Mouse (Mus musculus) lung, adult 18-20 months (tissue): ENCODE results near the gene Krt80.
A peak's percentile ranks its signal among the peaks of the same experiment; 100 is the strongest.

Source experiments
- DNase-seq, 2 experiments: peaks; one replicate each; pipeline ENCODE4 v3.0.0; 2022; ENCODE audit warnings: mixed read lengths in 2 of 2

Krt80 gene

DNA sequence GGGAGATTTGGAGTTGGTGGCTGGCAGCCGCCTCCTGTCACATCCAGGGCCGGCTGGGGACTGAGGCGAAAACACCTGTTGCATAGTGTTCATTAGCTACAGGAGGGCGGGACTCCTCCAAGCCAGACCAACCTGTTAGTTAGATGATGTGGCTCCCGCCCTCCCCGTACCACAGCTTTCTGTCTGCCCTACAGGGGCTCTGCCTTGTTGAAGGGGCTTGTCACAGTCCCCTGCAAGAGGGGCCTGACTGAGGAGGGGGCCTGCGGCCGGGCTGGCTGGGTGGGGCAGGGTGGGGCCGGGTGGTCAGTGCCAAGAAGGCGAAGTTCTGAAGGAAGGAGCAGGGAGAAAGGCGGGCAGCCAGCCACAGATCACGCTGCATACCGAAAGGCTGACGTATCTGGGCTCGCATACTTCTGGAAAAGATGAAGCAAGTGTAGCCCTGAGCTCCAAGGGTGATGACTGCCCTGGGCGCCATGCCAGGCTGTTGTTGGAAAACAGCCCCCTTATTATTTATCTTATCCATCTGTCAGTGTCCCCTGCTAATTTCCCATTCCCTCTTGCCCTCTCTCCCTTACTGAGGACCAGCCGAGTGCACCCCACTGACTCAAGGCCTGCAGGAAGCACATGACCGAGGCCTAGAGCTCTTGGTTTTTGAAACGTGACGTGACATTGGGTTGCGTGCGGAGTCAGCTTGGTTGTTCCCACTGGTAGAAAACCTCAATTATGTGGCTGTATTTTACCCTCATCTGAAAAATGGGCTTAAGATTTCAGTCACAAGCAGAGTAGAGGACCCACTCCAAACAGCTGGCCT, at the start of gene Krt80:
Gene Krt80 (minus strand): TSS at position 62 of the 811 bp plus-strand sequence.
- DNase-seq = peak; percentile 95 to 97

DNA sequence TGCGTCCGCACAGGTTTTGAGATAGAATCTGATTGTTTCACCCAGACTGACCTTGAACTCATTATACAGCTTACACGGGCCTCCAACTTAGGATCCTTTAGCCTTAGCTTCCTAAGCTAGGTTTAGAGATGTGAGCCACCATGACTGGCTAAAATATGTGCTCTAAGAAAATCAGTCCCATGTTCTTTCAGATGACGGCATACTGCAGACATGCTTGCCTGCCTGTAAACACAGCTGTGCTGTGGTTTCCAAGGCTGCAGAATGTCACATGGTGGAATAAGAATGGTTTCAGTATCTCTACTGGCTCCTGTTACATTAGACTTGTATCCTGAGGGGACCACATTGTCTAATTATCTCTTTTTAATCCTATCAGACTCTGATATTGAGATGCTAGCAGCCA, 49.0 kb upstream of the Krt80 start:
- DNase-seq = no peak

DNA sequence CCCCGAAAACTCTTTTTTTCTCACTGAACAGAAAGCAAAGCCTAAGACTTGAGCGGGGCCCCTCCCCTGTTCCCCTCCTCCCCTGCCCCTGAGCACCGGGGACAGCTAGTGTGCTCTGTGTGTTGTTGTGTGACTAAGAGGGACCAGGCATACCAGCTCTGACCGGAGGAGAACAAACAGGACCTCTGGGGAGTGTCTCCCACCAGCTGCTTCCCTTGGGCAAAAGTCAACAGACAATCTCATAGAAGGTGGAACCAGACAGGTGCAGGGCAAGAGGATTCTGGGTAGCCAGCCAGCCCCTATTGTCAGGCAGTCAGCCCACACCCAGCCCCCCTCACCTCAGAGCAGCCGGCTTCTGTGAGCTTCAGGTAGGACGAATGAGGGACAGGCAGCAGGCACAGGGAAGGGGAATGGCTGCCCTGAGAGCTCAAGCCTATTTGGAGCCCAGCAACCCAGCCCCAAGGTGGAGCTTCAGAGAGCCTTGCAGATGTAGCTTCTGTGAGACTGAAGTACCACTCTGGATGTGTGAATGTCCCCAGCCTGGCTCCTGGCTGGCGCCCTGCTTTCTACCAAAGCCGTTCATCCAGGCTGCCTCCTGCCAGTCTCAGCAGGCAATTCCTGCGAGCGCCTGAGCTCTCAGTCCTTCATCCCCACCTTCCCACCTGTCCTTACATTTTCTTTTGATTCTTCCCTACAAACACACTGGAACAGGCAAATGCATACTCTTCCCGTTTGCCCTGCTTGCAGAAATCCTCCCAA, 45.0 kb upstream of the Krt80 start:
- DNase-seq = peak in 1 of 2 experiments; percentile 28

DNA sequence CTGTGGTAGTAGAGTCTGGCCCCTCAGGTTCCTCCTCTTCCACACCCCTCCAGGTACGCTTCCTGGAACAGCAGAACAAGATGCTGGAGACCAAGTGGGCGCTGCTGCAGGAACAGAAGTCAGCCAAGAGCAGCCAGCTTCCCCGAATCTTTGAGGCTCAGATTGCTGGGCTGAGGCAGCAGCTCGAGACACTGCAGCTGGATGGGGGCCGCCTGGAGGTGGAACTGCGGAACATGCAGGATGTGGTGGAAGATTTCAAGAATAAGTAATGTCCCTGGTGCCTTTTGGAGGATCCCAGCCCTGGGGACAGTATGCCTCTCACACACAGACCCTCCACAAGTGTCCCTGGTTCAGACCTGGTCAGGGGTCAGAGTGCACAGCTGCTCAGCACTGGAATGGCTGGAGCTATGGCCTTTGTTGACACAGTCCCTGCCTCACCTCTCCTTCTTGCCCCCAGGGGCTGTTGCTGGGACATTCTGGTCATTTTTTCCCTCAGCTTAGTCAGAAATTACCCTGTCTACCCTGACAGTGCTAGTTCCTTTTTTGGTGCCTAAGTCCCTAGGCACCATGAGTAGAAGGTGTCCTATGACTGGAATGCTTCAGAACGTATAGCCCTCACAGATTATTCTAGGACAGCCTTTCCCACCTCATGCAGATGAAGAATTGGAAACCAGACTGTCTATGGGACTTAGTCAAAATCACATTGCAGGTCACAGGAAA, 44.1 kb upstream of the Krt80 start:
- no peak for DNase-seq

DNA sequence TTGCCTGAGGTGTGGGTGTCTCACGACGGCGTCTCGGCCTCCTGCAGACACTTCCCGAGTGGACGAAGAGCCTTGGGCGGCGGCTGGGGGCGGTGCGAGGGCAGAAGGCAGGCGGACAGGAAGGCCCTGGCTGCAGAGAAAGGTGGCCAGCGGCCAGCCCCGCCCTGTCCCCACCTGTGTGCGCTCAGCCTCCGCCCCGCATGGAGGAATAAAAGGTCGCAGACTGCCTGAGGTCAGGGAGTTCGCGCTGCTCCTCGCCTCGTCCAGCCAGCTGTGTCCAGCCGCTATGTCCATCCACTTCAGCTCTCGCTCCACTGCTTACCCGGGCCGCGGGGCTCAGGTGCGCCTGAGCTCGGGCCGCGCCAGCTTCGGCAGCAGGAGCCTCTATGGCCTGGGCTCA, 42.2 kb upstream of the Krt80 start:
- peak; percentile 90 to 93 for DNase-seq

DNA sequence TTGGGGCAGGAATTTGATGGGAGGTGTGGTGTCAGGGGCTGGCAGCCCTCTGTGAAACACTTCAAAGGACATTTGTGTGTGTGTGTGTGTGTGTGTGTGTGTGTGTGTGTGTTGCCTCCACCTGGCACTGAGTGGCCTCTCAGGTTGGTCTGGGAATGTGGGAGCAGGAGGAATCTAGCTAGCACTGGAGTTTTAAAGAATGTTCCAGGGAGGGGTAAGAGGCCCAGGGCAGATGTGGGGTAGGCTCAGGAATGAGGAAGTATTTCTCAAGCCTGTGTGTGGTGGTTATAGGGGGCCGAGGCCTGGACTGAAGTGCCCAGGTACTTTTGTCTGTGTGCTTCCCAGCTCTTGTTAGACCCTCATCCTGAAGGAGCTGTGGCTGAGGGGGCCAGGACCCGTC, 40.8 kb upstream of the Krt80 start, which contains the start of gene Krt7:
Gene Krt7 (plus strand): TSS at position 269 of the 400 bp plus-strand sequence.
- DNase-seq = peak; percentile 83 to 89

DNA sequence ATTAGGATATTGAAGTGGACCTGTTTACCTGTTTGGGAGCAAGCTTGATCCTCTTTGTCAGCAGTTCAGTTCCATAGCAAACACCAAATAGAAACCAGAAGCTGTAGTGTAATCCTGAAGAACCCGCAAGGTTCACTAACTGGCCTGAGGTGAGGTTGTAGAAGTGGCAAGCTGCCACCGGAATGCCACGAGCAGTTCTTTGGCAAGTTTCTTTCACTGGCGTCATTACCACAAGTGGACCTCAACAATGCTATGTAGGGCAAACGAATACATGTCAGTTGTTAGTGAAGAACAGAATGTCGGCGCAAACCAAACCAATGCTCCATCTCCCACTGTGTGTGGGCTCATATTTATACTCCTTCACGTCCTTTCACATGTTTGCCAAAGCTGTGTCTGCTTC, 28.3 kb upstream of the Krt80 start:
- DNase-seq = peak; percentile 84 to 89

DNA sequence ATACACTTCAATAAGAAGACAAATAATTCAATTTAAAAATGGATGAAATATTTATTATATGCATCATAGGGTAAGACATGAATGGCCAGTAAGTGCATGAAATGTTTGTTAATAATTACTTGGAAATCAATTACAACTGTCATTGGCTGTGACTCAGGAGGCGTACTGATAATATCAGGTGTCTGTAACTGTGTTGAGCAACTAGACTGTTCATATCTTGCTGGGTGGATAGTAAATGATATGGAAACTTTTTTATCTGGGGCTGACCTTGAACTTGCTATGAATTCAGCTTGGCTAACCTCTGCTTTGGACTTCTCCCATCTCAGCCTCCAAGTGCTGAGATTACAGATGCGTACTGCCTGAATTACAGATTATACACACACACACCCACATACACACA, 27.7 kb upstream of the Krt80 start:
- DNase-seq = no peak

DNA sequence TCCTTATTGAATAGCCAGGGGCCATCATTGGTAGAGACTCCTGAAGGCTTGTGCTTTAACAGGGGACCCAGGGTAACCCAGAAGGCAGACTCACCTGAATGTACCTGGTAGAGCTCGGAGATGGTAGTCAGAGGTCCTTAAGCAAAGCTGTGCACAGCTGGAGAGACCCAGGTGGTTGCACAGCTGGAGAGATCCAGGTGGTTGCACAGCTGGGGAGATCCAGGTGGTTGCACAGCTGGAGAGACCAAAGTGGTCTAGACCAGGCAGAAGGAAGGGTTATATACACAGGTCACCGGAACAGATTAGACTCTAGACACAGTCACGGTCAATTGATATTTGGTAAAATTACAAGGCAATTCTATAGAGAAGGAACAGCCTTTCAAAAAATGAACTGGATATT, 27.0 kb upstream of the Krt80 start:
- no peak for DNase-seq

DNA sequence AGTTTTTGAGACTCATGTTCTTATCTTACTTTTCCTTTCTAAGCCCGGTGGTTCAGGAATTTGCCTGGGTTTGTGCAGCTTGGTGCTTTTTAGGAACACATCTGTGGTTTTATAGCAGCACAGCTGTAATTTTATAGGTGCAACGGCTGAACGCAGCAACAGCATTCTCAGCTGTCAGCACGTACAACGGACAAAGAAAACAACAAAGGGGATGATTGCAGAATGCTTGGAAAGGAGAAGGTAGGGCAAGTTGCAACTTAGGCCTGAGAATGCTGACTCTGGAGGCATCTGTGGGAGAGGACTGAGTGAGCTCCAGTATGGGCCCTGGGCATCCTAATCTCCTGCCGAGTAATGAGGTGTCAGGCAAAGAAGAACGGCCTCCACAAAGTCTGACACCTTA, 26.5 kb upstream of the Krt80 start:
- no peak for DNase-seq

DNA sequence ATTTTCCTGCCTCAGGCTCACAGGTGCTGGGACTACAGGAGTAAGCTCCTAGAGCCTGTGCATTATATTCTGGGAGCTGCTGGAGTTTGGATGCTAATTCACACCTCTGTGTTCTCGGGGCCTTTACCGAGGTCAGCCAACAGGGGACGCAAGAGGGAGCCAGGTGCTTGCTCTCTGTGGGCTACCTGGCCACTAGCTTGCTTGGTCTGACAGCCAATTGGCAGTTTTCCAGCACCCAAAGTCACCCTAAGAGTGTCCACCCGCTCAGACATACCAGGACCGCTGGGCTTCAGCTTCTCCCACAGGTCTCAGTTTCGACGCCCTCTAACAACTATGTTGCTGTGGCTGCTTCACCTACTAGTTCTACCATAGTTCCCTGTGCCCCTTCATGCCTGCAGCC, 24.9 kb upstream of the Krt80 start:
- DNase-seq = peak; percentile 53 to 72

DNA sequence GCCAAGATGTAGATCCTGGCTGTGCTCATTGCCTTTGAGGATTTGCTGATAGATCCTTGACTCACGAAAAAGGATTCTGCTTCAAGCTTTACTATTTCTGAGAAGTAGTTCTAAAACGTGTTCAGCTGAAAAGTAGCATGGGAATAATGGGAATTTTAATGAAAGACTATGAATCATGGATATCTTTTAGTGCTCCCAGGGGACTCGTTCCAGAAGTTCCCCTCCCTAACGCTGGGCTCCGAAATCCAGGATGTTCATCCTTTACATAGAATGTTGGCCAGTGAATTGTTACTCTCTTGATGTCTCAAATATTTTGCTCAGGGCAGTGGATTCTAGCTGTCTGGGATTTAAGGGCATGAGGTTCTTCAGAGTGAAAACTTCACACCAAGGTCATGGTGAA, 22.3 kb upstream of the Krt80 start:
- no peak for DNase-seq

DNA sequence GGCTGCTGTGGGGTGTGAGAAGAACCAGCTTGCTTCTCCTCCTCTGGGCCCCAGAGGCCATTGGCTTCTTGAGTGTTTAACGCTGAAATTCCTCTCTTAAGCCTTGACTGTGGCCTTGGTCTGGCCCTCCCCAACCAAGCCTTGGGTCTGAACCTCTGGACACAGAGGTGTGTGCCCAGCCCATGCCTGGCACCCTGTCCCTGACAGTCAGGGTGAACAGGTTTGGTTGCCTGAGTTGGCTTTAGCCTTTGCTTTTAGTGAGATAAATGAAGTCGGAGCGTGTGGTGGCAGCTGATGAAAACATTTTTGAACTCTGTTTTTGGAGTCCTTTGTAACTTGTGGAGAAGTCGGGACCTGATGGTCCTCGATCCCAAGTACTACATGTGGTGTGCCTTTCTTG, 20.2 kb upstream of the Krt80 start:
- no peak for DNase-seq

DNA sequence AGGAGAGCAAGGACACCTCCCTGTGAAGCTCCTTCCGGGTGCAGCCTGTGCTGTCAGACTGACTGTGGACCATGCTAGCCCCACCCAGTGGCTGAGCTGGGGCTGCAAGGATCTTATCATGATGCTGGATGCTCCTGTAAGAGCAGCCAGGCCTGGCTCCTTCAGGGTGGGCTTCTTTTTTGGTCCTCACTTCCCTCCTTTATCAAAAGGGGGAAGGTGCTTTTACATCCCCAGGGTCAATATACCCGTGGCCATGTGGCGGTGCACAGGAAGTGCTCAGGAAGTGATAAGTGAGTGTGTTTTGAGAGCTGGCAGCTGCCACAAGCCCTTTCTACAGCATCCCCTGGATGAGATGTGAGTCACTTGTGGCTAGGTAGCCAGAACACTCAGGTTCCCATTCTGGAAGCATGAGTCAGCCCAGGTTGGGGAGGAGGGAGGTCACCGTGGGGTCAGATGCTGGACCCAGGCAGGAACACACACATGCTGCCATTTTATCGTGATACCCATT, 18.1 kb upstream of the Krt80 start:
- DNase-seq = peak; percentile 53 to 67

DNA sequence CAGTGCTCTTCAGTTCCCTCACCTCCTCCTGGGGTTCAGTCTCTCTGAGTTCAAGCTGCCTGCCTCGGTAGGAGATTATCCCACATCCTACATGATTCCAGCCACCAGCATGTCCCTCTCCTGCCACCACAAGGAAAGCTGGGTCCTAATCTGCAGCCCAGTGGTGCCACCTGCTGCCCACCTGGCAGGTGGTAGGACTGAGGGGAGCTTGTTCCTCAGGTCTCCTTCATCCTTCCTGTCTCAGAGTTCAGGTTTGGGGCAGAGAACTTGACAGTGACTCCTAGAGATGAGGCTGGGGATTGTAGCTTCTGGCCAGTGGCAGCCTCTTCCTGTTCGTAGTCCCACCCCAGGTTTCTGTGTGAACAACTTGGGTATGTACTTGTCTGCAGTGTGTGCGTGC, 17.2 kb upstream of the Krt80 start:
- peak; percentile 68 to 78 for DNase-seq

DNA sequence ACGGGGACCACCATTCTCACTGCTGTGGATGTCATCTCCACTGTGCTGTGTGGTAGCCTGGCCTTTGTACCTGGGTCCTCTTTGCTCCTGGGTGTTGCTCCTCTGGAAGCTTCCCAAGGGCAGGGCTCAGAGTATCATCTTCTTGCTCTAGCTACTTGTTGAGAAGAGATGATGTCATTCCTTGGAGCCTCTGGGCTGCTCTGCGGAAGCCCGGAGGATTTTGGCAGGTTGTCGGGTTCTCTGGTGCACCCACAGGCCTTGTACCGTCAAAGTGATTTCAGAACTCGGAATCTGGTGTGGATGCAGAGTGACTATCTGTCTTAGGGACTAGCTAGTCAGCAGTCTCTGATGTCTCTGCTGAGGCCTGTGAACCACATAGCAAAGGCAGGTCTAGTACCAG, 15.1 kb upstream of the Krt80 start:
- DNase-seq = peak in 1 of 2 experiments; percentile 29

DNA sequence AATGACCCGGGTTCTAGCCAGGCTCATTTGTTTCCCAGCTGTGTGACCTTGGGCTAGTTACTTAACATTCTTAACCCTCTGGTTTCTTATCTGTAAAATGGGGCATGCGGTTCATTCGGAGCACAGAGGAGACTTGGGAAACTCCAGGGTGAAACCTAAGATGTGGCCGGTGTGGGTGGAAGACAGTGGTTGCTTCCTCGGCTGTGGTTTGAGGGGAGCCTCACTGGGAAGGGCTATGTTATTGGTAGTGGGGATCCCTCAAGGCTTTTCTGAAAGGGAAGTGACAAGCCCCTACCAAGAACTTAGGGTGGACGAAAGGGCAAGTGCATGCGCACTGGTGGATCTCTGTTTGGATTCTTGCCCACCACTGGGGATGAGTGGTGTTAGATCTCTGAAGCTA, 14.6 kb upstream of the Krt80 start:
- no peak for DNase-seq

DNA sequence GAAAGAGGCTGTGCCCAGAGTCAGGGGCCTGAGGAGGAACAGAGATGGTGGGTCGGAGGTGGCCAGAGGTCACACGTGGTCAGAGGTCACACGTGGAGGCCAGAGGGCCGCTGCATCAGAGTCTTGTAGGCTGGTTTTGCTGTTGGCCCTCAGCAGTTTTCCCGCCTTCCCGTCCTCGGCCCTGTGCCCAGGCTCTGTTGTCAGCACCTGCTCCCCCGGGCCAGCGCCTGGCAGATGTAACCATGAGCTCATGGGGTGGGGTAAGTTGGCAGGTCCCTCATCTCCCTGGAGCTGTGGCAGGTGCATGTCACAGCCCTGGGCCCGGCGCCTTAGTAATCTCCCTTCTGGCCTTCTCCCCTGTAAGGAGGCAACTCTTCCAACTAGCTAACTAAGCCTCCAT, 12.8 kb upstream of the Krt80 start:
- DNase-seq = peak in 1 of 2 experiments; percentile 44

DNA sequence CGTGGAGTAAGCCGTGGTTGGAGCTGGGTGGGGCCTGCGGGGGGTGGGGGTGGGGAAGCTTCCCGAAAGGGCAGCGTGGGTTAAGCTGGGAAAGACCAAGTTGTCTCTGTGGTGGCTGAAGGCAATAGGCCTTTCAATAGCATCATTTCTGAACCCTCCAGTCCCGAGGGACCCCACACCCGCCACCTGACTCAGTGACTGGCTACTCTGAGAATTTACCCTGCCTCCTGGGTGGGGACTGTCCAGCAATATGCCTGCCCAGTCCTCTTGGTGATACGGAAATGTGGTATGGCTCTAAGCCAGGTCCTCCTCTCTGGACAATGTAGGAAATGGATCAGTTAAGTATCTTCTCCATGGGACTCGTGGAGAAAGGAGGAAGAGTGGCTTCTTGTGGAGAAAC, 11.8 kb upstream of the Krt80 start:
- peak; percentile 76 to 88 for DNase-seq

DNA sequence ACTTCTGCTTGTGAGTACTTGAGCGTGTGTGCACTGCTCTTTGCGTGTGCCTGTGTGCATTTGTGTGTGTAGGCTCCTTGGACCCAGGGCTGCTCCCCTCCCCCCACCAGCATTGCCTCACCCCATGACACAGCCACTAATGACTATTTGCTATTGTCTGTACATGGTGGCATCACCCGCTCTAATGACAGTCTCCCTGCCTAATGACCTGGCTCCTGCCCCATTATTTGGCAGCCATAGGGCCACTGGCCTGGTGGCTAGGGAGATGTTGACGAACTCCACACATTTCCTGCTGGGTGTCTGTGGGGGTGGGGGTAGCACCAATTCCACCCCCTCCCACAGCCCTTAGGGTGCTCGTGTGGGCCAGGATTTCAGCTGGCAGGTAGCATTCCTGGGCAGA, 8.7 kb upstream of the Krt80 start:
- no peak for DNase-seq

DNA sequence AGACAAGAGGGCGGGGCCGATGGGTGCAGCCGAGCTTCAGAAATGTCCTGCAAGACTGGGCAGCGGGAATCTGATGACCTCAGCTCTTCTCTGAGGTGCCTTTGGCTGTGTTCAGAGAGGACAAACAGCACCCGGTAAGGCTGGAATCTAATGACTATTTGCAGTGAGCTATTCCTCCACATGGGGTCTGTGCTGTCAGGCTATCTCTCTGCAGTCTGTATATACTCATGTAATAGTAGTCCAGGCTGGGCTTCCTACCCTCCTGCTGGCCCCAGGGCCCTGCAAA, 6.8 kb upstream of the Krt80 start:
- no peak for DNase-seq

DNA sequence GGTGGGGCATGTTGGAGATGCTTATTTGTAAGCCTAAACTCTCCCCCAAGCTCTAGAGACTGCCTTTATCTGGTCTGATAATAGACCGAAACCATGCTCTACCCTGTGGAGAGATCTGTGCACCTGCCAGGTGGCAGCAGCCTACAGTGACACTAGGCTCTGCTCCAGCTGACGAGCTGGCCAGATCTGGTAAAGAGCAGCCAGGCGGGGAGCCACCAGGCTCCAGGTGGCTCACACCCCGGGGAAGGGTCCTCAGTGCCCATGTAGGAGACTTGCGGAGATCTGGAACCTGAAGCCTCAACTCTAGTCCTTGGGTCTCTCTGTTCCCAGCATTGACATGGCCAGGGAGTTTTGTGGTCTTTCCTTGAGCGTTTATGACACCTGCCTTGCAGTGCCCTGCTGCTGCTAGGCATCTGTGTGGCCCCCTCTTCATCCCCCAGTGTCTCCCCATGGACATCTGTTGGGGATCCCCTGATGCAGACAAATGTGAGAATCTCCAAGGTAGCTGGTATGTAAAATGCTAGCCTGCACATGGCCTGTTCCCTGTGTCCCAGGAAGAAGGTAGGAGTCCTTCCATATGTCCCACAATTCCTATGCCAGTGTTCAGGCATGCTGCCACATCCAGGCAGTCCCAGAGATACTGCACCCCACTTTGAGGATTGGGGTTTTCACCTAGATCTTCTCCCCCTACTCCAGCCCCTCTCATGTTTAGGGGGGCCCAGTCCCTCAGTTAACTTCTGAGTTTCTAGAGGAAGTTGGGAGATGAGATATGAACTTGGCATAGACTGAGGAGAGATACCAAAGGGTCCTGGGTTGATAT, 6.2 kb upstream of the Krt80 start:
- DNase-seq = no peak

DNA sequence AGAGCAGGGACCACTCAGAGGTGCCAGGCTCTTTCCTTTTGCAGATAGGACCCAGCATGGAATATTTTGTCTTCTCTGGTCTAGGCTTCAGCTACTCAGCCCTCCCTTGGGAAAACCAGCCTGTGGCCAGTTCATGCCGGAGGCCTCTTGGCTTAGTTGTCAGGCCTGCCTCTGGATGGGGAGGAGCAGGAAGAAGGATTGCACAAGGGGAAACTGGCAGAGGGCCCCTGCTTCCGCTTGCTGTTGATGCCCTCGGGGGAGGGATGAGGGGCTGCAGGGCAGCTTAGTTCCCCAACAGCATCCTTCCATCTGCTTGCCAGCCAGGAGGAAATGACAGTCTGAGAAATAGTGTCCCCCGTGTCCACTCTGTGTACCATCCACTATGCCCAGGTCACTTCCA, 4.9 kb upstream of the Krt80 start:
- peak; percentile 87 to 92 for DNase-seq
